Mouse (Mus musculus): ENCODE data around the gene Slc2a10.

GRCm38 (mm10) chr2:165503259-165504203, at the start of gene Slc2a10:
- TF ChIP-seq CTCF (IDR thresholded peaks at IDR 0.05; ENCODE audit: low read depth), result no peak
- no peak for TF ChIP-seq EP300 (IDR thresholded peaks at IDR 0.05; ENCODE audit: low read depth)
